Mouse (Mus musculus) embryonic fibroblast, embryonic 13.5 days (primary cell): ENCODE data around the gene Acacb. TPM values are rescaled to one million over a fixed set of nuclear protein-coding genes. Genes with fewer than 3 reads are reported as not detected.

Experiments
- H3K27ac ChIP-seq: 2 replicates; pipeline ENCODE4 v1.5.1; 2012; ENCODE audit warnings: low read length, control low read depth, inconsistent platforms; ENCODE audit not compliant: insufficient read depth
- H3K4me1 ChIP-seq: 2 replicates; pipeline ENCODE4 v1.6.1; 2011; ENCODE audit warnings: low read length; ENCODE audit not compliant: control insufficient read depth, insufficient read depth
- H3K4me3 ChIP-seq: 2 replicates; pipeline ENCODE4 v1.5.1; 2011; ENCODE audit warnings: mild to moderate bottlenecking, control low read depth, low read length; ENCODE audit not compliant: insufficient read depth
- CTCF ChIP-seq: IDR thresholded peaks from 2 replicates; pipeline ENCODE4 v1.5.1; 2011; ENCODE audit warnings: mild to moderate bottlenecking, control low read depth, low read length, moderate library complexity, borderline replicate concordance; ENCODE audit not compliant: insufficient read depth
- POLR2A ChIP-seq: IDR thresholded peaks from 2 replicates; pipeline ENCODE4 v1.6.1; 2011; ENCODE audit warnings: low read depth, mild to moderate bottlenecking, control low read depth, low read length, moderate library complexity
- polyA plus RNA-seq: library from polyadenylated mRNA; stranded (reverse); fragments of >200 nt; gene quantifications from 2 replicates; pipeline ENCODE4 v1.2.4, GENCODE M21; 2011; ENCODE audit warnings: low read depth; ENCODE audit not compliant: missing spikeins, insufficient read length

Acacb gene
- polyA plus RNA-seq, 1 experiment = 1.6 TPM

DNA sequence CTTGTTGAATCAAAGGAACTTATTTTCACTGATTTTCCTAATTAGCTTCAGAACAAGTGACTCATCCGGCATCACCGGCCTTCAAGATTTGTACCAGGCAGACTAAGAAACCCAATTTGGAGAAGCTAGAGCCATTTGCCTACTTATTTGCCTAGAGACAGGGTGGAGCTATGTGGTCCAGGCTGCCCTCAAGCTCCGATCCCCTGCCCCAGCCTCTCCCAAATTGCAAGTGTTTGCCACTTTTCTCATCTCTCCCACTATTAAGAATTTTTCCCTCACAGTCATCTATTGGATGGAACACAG, 139.0 kb downstream of the Acacb start:
- Histone ChIP-seq H3K27ac (no peak overlapping the region), H3K4me1 (no peaks in the 10 kb centered on the region), H3K4me3 (no peak overlapping the region)
- TF ChIP-seq POLR2A (no peak), CTCF (no peak)

DNA sequence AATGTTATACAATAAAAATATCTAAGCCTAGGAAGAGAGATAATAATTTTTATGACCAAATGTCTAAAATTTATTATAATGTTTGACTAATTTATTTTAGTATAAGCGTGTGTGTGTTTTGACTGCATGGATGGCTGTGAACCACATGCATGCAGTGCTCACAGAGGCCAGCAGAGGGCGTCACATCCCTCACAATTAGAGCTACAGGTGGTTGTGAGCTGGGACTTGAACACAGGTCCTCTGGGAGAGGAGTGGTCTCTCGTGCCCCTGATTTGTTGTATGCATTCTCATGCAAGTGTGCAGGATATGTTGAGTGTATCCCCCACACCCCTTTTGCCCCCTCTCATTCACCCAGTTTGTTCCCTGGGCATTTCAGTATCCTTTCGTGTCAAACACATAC, 139.8 kb downstream of the Acacb start:
- no peak overlapping the region for H3K27ac ChIP-seq
- TF ChIP-seq POLR2A = no peak
- TF ChIP-seq CTCF = no peak
- no peaks in the 10 kb centered on the region for H3K4me1 ChIP-seq
- H3K4me3 ChIP-seq = no peak overlapping the region

DNA sequence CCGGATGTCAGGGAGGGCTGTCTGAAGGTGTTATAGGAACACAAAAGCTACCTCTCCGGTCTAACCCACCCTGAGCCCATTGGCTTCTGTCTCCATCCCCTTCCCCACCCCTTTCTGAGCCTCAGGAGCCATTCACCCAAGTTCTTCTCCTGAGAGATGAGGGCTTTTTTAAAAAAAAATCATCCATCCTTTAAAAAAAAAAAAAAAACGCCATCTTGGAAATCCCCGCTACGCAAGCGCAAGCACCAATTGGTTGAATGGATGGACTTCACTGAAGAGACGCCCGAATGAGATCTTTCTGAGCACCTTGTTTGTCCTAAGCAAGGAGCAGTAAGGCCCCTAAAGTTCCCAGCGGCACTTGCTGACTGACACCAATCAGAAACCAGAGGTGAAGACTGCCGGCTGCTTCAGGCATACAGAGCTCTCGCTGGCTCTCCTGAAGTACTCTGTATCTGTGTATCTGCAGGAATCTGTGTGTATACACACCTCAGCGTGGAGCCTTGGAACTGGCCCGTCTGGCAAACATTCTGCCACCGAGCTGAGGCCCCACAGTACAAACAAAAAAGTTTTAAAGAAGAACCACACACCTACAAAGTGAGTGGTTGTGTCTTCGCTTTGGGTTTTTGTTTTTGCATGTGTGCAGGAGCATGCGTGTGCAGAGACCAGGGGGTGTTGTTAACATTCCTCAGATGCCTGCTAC, 140.7 kb downstream of the Acacb start:
- H3K27ac ChIP-seq = no peak overlapping the region
- H3K4me1 ChIP-seq = no peaks in the 10 kb centered on the region
- no peak for TF ChIP-seq CTCF
- TF ChIP-seq POLR2A = no peak
- no peak overlapping the region for H3K4me3 ChIP-seq

DNA sequence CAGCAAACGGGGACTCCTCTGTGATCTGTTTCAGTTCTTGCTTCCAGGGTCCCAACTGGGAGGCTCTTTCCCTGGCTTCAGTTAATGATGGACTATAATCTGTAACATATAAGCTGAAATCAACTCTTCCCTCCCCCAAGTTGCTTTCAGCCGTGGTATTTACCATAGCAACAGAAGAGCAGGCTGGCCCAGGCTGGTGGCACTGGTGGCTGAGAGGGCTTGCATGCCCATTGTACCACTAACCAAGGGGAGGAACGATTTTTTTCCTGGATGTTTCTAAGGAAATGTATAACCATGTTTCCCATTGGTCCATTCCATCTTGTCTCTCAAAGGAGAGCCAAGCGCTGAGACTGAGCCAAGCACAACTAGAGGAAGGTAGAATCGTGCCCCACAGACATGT, 142.1 kb downstream of the Acacb start:
- no peaks in the 10 kb centered on the region for H3K4me1 ChIP-seq
- no peak overlapping the region for H3K27ac ChIP-seq
- TF ChIP-seq POLR2A (no peak), CTCF (no peak)
- H3K4me3 ChIP-seq = no peak overlapping the region

DNA sequence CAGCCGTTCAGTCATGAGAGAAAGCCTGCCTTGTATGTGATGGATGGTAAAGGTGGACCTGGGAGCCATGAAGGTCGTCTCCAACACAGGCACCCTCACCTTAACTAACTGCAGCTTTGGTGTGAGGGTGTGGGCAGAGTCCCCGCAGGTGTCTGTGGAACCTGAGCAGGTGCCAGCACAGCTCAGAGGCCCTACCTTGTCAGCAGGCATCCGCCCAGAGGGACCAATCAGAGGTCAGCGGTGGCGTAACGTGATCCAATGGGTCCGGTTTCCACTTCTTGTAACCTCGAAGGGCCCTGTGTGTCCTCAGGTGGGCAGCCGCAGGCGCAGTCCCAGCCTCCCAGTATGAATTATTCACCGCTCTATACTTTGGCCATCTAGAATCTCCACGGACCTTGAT, 142.5 kb downstream of the Acacb start, which contains the start of gene Myo1h:
TSS of gene Myo1h (plus strand) at position 293 of the 400 bp plus-strand sequence.
- Histone ChIP-seq H3K4me1 (no peaks in the 10 kb centered on the region), H3K27ac (no peak within 1 kb of the TSS), H3K4me3 (no peak within 1 kb of the TSS)
- TF ChIP-seq CTCF (no peak), POLR2A (no peak)

DNA sequence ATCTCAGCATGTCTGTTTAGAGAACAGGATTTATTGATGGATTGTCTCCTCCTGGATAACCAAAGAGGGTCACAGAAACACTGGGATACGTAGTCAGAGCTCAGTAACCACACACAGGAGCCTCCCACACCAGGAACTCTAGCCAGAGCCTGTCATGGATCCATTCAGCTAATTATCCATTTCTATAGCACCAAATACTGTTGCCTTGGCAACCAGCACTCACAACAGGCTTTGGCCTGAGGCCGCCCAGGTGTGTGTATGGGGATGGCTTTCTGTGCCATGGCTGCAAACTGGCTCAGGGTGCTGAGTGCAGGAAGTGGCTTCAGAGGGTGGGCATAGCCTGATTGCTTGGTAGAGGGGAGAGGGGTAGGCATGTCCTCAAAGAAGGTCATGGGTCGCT, 143.7 kb downstream of the Acacb start:
- no peaks in the 10 kb centered on the region for H3K4me1 ChIP-seq
- H3K4me3 ChIP-seq = no peak overlapping the region
- H3K27ac ChIP-seq = no peak overlapping the region
- TF ChIP-seq POLR2A = no peak
- no peak for TF ChIP-seq CTCF

DNA sequence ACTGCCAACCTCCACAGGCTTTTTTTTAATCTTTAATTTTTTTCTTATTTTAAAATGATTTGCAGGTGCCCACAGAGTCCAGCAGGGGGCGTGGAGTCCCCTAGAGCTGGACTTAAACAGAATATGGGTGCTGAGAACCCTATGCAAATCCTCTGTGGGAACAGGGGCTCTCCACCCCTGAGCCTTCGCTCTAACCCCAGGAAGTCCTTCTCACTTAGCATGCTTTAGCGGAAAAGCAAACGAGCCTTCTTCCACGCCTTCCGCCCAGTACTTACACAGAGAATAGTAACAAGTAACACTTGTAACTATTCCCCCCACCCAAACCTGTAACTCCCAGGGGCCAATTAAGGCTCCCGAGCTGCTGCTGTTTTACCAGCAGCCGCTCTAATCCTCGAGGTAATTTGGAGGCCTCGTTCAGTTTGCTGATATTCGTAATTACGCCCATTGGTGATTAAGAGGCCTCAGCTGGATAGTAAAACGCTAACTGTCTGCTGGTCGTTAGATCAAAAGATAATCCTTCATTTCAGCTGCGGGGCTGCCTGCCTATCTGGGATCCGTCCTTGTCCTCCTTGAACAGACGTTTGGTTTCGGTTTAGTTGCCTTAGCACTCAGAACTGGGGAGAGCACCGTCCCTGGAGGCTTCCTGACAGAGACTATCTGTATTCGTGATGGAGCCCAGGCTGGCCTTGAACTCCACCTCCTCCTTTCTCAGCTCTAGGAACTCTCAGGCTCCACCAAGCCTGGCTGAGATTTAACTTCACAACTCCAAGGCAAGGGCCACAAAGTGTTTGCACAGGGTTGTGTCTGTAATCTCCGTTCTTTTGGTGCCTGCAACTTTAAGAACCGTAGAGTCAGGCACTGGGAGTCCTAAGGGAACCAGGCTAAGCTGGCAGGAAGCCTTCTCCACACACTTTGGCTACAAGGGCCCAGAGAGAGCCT, 150.6 kb downstream of the Acacb start:
- H3K4me1 ChIP-seq = no peaks in the 10 kb centered on the region
- TF ChIP-seq POLR2A (no peak), CTCF (no peak)
- H3K27ac ChIP-seq = no peak overlapping the region
- H3K4me3 ChIP-seq = no peak overlapping the region

DNA sequence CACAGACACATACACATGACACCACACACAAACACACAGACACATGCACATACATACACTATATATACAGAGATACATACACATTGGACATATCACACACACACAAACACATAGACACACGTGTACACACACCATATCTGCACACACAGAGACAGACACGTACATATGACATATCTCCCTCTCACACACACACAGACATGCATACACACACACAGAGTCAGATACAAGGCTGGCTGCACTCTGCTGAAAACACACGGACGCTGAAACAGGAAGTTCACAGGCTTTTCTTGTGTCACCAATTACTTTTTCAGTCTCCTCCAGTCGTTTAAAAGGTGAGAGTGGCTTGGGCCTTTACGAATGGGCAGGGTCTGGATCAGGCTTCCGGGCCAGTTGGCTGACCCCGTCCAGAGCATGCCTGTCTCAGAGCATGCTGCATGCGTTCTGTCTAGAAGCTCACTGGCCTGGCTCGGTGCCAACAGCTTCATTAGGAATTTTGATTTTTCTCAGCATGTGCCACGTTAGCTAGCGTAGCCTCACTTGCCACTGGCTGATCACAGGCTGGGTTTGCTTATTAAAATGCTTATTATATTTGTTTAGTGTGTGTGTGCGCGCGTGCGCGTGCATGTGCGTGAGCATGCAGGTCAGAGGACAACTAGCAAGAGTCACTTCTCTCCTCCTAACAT, 152.0 kb downstream of the Acacb start:
- no peak for TF ChIP-seq POLR2A
- TF ChIP-seq CTCF = no peak
- H3K4me1 ChIP-seq = no peaks in the 10 kb centered on the region
- no peak overlapping the region for H3K4me3 ChIP-seq
- H3K27ac ChIP-seq = no peak overlapping the region

DNA sequence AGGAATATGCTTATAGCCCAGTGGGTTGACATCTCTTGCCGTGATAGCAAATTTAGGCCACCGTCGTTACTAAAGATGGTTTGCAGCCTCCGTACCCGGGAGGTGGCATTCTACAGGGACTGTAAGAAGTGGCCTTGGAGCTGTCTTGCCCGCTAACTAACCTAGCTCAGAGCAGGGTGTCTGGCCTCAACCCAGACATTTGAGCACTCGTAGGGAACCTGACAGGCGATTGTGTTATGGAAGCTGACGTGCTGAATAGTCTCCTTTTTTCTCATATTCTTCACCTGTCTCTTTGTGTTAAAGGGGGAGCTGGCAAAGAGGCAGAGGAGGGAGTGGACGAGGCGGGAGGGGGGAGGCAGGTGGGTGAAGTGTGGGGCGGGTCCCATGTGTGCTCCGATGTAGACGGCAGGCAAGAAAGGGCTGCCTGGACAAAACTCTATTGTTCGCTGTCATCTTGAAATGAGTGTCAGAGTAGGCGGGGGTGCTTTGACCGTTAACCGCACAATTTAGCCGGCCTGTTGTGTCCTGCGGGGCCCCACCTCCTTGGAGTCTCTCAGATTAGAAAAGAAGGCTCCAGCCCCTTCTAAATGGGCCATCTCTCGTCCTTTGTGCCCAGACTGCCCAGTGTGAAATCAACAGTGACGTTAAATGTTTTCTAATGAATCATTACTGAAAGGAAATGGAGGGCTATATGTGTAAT, 153.0 kb downstream of the Acacb start:
- TF ChIP-seq POLR2A = no peak
- no peak for TF ChIP-seq CTCF
- Histone ChIP-seq H3K27ac (no peak overlapping the region), H3K4me3 (no peak overlapping the region), H3K4me1 (no peaks in the 10 kb centered on the region)
